Mouse (Mus musculus): ENCODE results near the gene Larp6. TPM values are rescaled to one million over a fixed set of nuclear protein-coding genes. Genes with fewer than 3 reads are reported as not detected.

Gene Larp6
- total RNA-seq, 2 experiments from 2014 or later: 0.83 to 1.0 TPM

GRCm38 (mm10) chr9:60715271-60715670 is 2.5 kb downstream of the Larp6 start:
- no peak for DNase-seq

GRCm38 (mm10) chr9:60715828-60716227 is 3.0 kb downstream of the Larp6 start:
- DNase-seq: no peak

DNA sequence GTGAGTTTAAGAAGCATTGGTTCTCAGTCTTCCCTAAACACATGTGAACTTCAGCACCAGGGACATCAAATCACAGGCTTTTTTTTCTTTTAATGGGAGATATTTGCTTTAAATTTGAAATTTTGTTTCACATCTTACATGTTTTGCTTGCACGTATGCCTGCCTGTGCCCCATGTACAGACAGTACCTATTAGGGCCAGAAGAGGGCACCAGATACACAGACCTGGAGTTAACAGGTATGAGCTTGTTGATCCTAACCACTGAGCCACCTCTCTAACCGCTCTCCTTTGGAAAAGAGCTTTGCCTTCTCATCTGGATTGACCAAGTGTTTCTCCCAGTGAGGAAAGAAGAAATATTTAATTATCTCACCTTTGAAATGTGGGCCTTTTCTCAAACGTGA is 5.5 kb downstream of the Larp6 start:
- DNase-seq: no peak

GRCm38 (mm10) chr9:60719687-60720086 is 6.9 kb downstream of the Larp6 start:
- no peak for DNase-seq

DNA sequence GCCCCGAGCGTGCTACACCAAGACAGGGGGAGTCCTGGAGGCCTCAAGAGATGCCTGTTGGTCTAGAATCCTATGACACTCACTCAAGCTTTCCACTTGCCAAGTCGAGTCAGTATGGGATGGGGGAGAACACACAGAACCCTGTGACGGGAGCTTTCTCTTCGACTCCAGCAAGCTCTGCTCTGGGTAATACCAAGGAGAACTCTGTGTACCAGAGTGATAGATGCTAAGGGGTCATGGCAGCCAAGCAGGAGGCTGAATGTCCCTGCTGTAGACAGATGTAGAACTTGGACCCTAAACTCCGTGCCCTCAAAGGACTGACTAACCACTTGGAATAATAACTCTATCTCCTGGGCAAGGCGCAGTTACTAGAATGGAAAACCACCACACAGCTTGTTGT is 12.2 kb downstream of the Larp6 start:
- no peak for DNase-seq

- no peak for DNase-seq
Observed at GRCm38 (mm10) chr9:60734321-60734720, 21.5 kb downstream of the Larp6 start.

GRCm38 (mm10) chr9:60739126-60739525 is 26.3 kb downstream of the Larp6 start:
- no peak for DNase-seq

DNA sequence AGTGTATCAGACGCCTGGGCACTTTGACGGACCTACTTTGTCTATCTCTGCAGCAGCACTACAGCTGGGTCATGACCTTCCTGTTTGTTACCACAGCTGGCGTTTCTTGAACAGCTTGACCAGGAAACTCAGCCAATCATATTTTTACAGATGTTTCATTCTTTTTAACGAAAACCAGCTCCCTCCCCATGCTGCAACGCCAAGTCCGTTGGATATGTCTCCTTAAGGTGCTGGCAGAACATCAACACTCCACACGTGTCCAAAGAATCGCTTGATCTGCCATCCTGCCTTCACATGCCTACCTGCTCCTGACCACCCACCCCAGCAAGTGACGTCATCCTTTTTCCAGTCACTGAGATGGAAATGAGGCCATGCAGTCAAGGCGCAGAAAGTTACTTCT is 28.6 kb downstream of the Larp6 start:
- peak; percentile 50 for DNase-seq

DNA sequence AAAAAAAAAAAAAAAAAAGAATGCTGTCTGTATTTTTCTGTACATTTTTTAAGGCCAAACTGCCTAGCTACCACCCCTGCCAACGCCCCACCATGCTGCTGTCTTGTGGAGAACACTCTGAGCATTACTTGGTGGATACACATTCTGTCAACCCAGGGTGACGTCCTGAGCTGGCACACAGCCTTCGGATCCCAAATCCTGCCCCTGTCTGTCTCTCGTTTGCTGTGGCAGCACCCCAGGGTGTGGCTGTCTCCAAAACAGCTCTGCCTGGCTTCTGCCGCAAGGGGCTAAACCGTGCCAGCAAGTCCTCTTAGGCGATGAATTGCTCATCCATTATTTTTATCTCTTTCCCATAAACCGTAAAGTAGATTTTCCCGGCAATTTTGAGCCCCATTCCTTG is 29.7 kb downstream of the Larp6 start:
- peak; percentile 66 for DNase-seq

GRCm38 (mm10) chr9:60743180-60743900 is 30.6 kb downstream of the Larp6 start:
- peak; percentile 36 for DNase-seq

GRCm38 (mm10) chr9:60744171-60744969 is 31.6 kb downstream of the Larp6 start:
- DNase-seq: peak; percentile 43

DNA sequence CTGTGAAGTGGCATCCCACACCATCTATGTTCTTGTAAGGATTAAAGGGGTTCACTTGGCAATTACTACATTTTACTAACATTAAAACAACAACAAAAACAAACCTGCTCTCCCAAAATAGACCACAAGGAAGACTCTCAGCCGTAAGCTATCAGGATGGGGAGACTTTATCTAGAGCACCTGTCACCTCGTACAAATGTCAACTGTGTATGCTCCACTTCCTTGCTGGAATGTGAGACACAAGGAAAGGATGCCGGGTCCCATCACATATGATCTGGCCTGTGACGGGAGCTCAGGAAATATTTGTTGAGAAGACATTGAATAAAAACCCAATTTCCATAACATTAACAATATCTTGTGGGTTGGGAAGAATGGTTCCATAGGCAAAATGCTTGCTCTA is 32.2 kb downstream of the Larp6 start:
- DNase-seq: no peak

- no peak for DNase-seq
Observed at GRCm38 (mm10) chr9:60746561-60746960, 33.8 kb downstream of the Larp6 start.

DNA sequence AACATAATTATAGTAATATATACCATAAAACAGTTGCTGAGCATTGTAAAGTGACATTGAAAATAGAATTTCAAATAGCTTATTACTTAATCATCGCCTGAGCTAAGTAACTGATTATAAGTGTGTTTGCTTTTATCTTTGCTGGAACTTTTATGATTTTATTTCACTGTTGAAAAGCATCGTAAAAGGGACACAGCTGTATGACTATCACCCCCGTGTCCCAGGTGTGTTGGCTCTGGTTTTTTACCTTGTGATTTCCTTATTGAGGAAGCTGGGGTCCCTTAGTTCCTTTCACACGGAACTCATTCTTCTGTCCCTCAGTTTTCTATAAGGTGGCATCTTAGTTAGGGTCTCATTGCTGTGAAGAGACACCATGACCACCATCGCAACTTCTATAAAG is 34.9 kb downstream of the Larp6 start:
- DNase-seq: no peak

- DNase-seq: no peak
Observed at GRCm38 (mm10) chr9:60748191-60748590, 35.4 kb downstream of the Larp6 start.

DNA sequence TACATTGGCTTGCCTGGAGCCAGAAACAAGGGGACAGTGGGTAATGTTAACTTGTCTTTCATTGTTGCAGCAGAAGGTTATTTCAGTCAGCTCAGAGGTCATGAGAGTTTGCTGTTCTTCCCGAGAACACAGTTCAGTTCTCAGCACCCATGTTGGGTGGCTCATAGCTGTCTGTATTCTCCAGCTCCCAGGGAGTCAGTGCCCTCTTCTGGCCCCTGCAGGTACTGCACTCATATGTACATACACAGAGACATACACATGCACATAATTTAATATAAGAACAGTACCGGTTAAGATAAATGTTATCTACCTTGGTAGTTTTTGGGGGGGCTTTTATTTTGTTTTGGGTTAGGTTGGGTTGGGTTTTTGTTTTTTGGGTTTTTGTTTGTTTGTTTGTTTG is 36.3 kb downstream of the Larp6 start:
- no peak for DNase-seq

DNA sequence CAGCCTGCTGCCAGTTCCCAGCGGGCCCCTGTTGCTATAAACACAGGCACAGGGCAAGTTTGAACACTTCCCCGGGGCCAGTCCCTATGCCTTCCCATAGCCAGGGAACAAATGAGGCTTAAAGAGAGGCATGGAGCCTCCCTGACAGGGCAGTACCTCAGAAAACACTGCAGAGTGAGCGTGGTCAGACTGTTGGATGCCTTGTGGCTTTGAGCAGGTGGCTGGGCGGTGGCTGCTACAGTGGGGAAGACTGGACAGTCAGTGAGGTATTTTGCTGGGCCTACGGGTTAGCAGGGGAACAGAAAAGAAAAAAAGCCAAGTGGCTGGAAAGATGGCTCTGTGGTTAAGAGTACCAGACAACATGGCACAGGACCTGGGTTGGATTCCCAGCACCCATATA is 38.3 kb downstream of the Larp6 start:
- no peak for DNase-seq

DNA sequence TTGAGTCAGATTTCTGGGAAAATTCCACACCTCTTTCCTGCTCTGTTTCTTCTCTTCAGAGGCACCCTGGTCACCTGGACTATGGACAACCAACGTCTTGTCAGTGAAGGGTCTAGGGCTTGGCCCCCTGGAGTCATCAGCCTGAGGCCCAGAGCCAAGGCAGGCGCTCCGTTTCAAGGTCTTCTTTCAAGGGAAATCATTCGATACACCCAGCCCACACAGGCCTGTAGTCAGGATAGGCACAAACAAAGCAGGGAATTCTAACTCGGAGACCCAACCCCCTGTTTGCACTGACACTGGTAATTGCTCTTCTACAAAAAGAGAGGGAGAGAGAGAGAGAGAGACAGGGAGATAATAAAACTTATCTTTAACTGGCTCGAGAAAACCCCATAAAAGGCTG is 39.2 kb downstream of the Larp6 start:
- DNase-seq: no peak

- no peak for DNase-seq
Observed at GRCm38 (mm10) chr9:60752636-60753035, 39.8 kb downstream of the Larp6 start.

GRCm38 (mm10) chr9:60756258-60756657 is 43.5 kb downstream of the Larp6 start:
- DNase-seq: peak; percentile 33

- no peak for DNase-seq
Observed at GRCm38 (mm10) chr9:60756866-60757740, 44.3 kb downstream of the Larp6 start.

DNA sequence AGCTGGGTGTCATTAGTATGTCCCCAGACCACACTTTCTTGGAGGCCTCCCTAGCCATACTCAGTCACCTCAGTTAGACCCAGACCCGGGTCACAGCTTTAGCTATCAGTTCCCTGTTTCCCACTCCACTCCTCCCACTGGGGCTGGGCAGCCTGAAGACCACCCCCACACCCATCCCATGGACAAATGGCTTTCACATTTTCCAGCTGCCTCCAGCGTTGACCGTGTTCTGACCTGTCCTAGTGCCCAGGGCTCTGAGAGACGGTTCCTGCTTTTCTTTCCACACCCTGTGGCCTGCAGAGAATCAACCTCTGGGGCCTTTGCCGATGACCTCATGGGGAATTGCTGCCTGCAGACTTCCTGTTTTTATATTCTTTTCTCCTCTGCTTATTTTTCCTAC is 45.0 kb downstream of the Larp6 start:
- no peak for DNase-seq

All from gastrocnemius, postnatal 25 days (tissue).